Mouse (Mus musculus) olfactory bulb, adult 2 months (tissue): Measurements from ENCODE around the gene Ak7.

Source experiments
- CTCF ChIP-seq: fragments of 200-500 bp; IDR thresholded peaks from 2 replicates; pipeline ENCODE4 v1.5.1; 2012; ENCODE audit warnings: low read depth, mild to moderate bottlenecking, low read length, moderate library complexity; ENCODE audit not compliant: insufficient read depth
- POLR2A ChIP-seq: fragments of 200-500 bp; IDR thresholded peaks from 2 replicates; pipeline ENCODE4 v1.6.1; 2012; ENCODE audit warnings: mild to moderate bottlenecking, low read depth, low read length, moderate library complexity; ENCODE audit not compliant: insufficient read depth

- TF ChIP-seq CTCF (no peak), POLR2A (no peak)
These were observed 5.3 kb upstream of the Ak7 start for GRCm38 (mm10) chr12:105700433-105700832.
